ENCODE assay signal across 11 mouse cellular contexts in genomic region chr7:140847755-140848580, GRCm38 (mm10). TPM values are rescaled to one million over a fixed set of nuclear protein-coding genes. Genes with fewer than 3 reads are reported as not detected.
A peak's percentile ranks its signal among the peaks of the same experiment; 100 is the strongest.
DNase-seq lines count a peak whose midpoint lies in the region; ATAC-seq and TF ChIP-seq lines count a peak whose summit lies in the region.
"Had no signal": no experiment of that assay in that cellular context is flagged by ENCODE, and none has a peak within 500 bp of the region (broad histone marks: within the 10 kb centered on the region; RNA-seq: fewer than 3 reads in every experiment).

Gene Odf3 (plus strand): TSS chr7:140847805.

- peaks cover 17% of the 10 kb centered on the region for H3K27me3 ChIP-seq in heart, embryonic 15.5 days
- H3K27me3 ChIP-seq in heart, embryonic 11.5 days (ENCODE audit: control insufficient read depth, insufficient read depth, low read length): peaks cover 21% of the 10 kb centered on the region
- peaks cover 14% of the 10 kb centered on the region for H3K27me3 ChIP-seq in neural tube, embryonic 13.5 days
- peaks cover 11% of the 10 kb centered on the region for H3K27me3 ChIP-seq in neural tube, embryonic 15.5 days (replicated peaks)
- no peaks in the 10 kb centered on the region for H3K27me3 ChIP-seq in kidney, adult 2 months (replicated peaks; ENCODE audit: control insufficient read depth, insufficient read depth, low read length)

- peaks cover 12% of the 10 kb centered on the region for H3K4me1 ChIP-seq in heart, embryonic 15.5 days (replicated peaks)
- no peaks in the 10 kb centered on the region for H3K4me1 ChIP-seq in heart, embryonic 11.5 days (ENCODE audit: control insufficient read depth, insufficient read depth, low read length)
- H3K4me1 ChIP-seq in neural tube, embryonic 13.5 days (replicated peaks): no peaks in the 10 kb centered on the region
- no peaks in the 10 kb centered on the region for H3K4me1 ChIP-seq in neural tube, embryonic 15.5 days
- no peaks in the 10 kb centered on the region for H3K4me1 ChIP-seq in kidney, adult 2 months (ENCODE audit: control insufficient read depth, insufficient read depth, low read length)

- ATAC-seq in heart, embryonic 15.5 days (replicated peaks; ENCODE audit: insufficient number of reproducible peaks, insufficient read depth, low FRiP score, low read depth): no peak
- no peak for ATAC-seq in heart, embryonic 11.5 days (replicated peaks; ENCODE audit: insufficient number of reproducible peaks, low FRiP score, low TSS enrichment)
- ATAC-seq in neural tube, embryonic 13.5 days (ENCODE audit: low read depth): no peak
- no peak for ATAC-seq in neural tube, embryonic 15.5 days (ENCODE audit: low FRiP score)
- ATAC-seq in activated CD4-positive, CD25-positive, alpha-beta regulatory T cell, adult 4 months: no peak

- 52% methylated on average over 11 of the region's 11 CpGs for WGBS in heart, embryonic 15.5 days
- 53% methylated on average over 11 of the region's 11 CpGs for WGBS in heart, embryonic 11.5 days (ENCODE audit: insufficient replicate concordance)
- 76% methylated on average over 11 of the region's 11 CpGs for WGBS in neural tube, embryonic 13.5 days
- WGBS in neural tube, embryonic 15.5 days: 66% methylated on average over 11 of the region's 11 CpGs
- WGBS in kidney, adult 2 months: 56% methylated on average over 11 of the region's 11 CpGs

- no peak within 1 kb of the TSS for H3K4me3 ChIP-seq in heart, embryonic 15.5 days
- no peak within 1 kb of the TSS for H3K4me3 ChIP-seq in heart, embryonic 11.5 days (ENCODE audit: low read depth, low read length)
- no peak within 1 kb of the TSS for H3K4me3 ChIP-seq in neural tube, embryonic 13.5 days
- no peak within 1 kb of the TSS for H3K4me3 ChIP-seq in neural tube, embryonic 15.5 days (replicated peaks)
- H3K4me3 ChIP-seq in kidney, adult 2 months (ENCODE audit: insufficient read depth, low read depth, low read length): no peak within 1 kb of the TSS
- H3K4me3 ChIP-seq: embryonic facial prominence, embryonic 15.5 days had no signal

- no peak within 1 kb of the TSS for H3K4me2 ChIP-seq in heart, embryonic 15.5 days
- no peak within 1 kb of the TSS for H3K4me2 ChIP-seq in heart, embryonic 11.5 days
- H3K4me2 ChIP-seq in neural tube, embryonic 13.5 days: no peak within 1 kb of the TSS
- no peak within 1 kb of the TSS for H3K4me2 ChIP-seq in neural tube, embryonic 15.5 days
- H3K4me2 ChIP-seq: embryonic facial prominence, embryonic 15.5 days had no signal

- no peak within 1 kb of the TSS for H3K9ac ChIP-seq in heart, embryonic 15.5 days
- H3K9ac ChIP-seq in heart, embryonic 11.5 days (ENCODE audit: low read depth, low read length): no peak within 1 kb of the TSS
- peak within 1 kb of the TSS; percentile 34; the same call in 1 of the 2 replicates for H3K9ac ChIP-seq in neural tube, embryonic 13.5 days
- H3K9ac ChIP-seq in neural tube, embryonic 15.5 days (replicated peaks): no peak within 1 kb of the TSS
- H3K9ac ChIP-seq: embryonic facial prominence, embryonic 15.5 days had no signal

- TF ChIP-seq POLR2A in kidney, adult 2 months (IDR thresholded peaks at IDR 0.05; ENCODE audit: low read depth, low read length): no peak

- DNase-seq in kidney, adult 2 months: peak; percentile 78
- DNase-seq in ovary, postnatal 36 days (ENCODE audit: low spot score): peak; percentile 57
- no peak for DNase-seq in gastrocnemius, postnatal 14 days

- no peak for TF ChIP-seq CTCF in kidney, adult 2 months (conservative IDR thresholded peaks at IDR 0.05; ENCODE audit: insufficient read depth, insufficient read length, low read depth, low read length)

- intact Hi-C loops in gastrocnemius, postnatal 14 days (cut with DNase I; ENCODE audit: low total_unique reads): no loop called here

- H3K9me3 ChIP-seq in heart, embryonic 15.5 days (replicated peaks): no peaks in the 10 kb centered on the region
- no peaks in the 10 kb centered on the region for H3K9me3 ChIP-seq in heart, embryonic 11.5 days (replicated peaks; ENCODE audit: control insufficient read depth, low read length)
- no peaks in the 10 kb centered on the region for H3K9me3 ChIP-seq in neural tube, embryonic 13.5 days
- no peaks in the 10 kb centered on the region for H3K9me3 ChIP-seq in neural tube, embryonic 15.5 days (replicated peaks)
- H3K9me3 ChIP-seq: embryonic facial prominence, embryonic 15.5 days had no signal

- H3K36me3 ChIP-seq in heart, embryonic 15.5 days: peaks cover 16% of the 10 kb centered on the region
- peaks cover 9% of the 10 kb centered on the region; the same call in 1 of the 2 replicates for H3K36me3 ChIP-seq in heart, embryonic 11.5 days (ENCODE audit: control insufficient read depth, insufficient read depth, low read length)
- H3K36me3 ChIP-seq in neural tube, embryonic 13.5 days: peaks cover 22% of the 10 kb centered on the region
- H3K36me3 ChIP-seq in neural tube, embryonic 15.5 days: peaks cover 20% of the 10 kb centered on the region
- no peaks in the 10 kb centered on the region for H3K36me3 ChIP-seq in kidney, adult 2 months (ENCODE audit: control insufficient read depth, insufficient read depth, low read length)

- 0 out of 2 replicates have a peak within 1 kb of the TSS, but pooled peaks have one; percentile 12 for H3K27ac ChIP-seq in heart, embryonic 15.5 days
- no peak within 1 kb of the TSS for H3K27ac ChIP-seq in heart, embryonic 11.5 days (ENCODE audit: low read depth, low read length)
- no peak within 1 kb of the TSS for H3K27ac ChIP-seq in neural tube, embryonic 13.5 days (replicated peaks)
- no peak within 1 kb of the TSS for H3K27ac ChIP-seq in neural tube, embryonic 15.5 days (replicated peaks)
- H3K27ac ChIP-seq in kidney, adult 2 months (ENCODE audit: insufficient read depth, low read depth, low read length): no peak within 1 kb of the TSS
- H3K27ac ChIP-seq: embryonic facial prominence, embryonic 15.5 days had no signal

RNA-seq across cellular contexts. Expression of gene Odf3, which starts in this region (rescaled TPM):
- not detected in 2 replicates for polyA plus RNA-seq in heart, embryonic 15.5 days (2015; fragmentation: Nextera tagmentation; extraction: Ambion mirVana)
- not detected in 2 replicates for polyA plus RNA-seq in heart, embryonic 11.5 days (2014; fragmentation: Nextera tagmentation; extraction: Ambion mirVana)
- polyA plus RNA-seq in neural tube, embryonic 13.5 days (2015; fragmentation: Nextera tagmentation; extraction: Ambion mirVana): not detected in 2 replicates
- polyA plus RNA-seq in neural tube, embryonic 15.5 days (2015; fragmentation: Nextera tagmentation; extraction: Ambion mirVana): not detected in 2 replicates
- 0.06 and 0.27 TPM in 2 replicates for polyA plus RNA-seq in kidney, adult 2 months (2012; rRNA removed)
- not detected for polyA plus RNA-seq in activated CD4-positive, CD25-positive, alpha-beta regulatory T cell, adult 4 months (2017; shearing (Covaris generic))
- total RNA-seq in gastrocnemius, postnatal 14 days (2021): not detected
- total RNA-seq: heart, postnatal 14 days; left cerebral cortex, postnatal 14 days had no signal

Comparison
In these comparisons a context has a peak if more than half of its experiments do, and no peak if none do; other contexts are left out.
1. Peak in DNase-seq in kidney, adult 2 months; RNA of the gene not detected or under 1 TPM.